Mouse (Mus musculus) forebrain, embryonic 11.5 days (tissue): Measurements from ENCODE around the gene Gm19935. TPM values are rescaled to one million over a fixed set of nuclear protein-coding genes. Genes with fewer than 3 reads are reported as not detected.

ENCODE experiments used
- ATAC-seq: fragments of 200-750 bp; cut with Nextera tagmentation; replicated peaks from 2 replicates; pipeline ENCODE4 v1.8.0; 2017; ENCODE audit warnings: moderate TSS enrichment; ENCODE audit not compliant: low FRiP score
- DNase-seq: peaks from one replicate; pipeline ENCODE4 v3.0.0-alpha.2; 2017; ENCODE audit warnings: low spot score
- H3K27ac ChIP-seq: fragments of 300-500 bp; sonication (generic); 2 replicates; pipeline ENCODE4 v1.5.1; 2014; ENCODE audit warnings: low read depth, low read length
- H3K27me3 ChIP-seq: fragments of 300-500 bp; sonication (generic); 2 replicates; pipeline ENCODE4 v1.6.1; 2014; ENCODE audit warnings: mild to moderate bottlenecking, low read length, mixed read lengths; ENCODE audit not compliant: control insufficient read depth, insufficient read depth
- H3K36me3 ChIP-seq: fragments of 300-500 bp; sonication (generic); 2 replicates; pipeline ENCODE4 v1.6.1; 2014; ENCODE audit warnings: mild to moderate bottlenecking, low read length, moderate library complexity, mixed read lengths; ENCODE audit not compliant: control insufficient read depth, insufficient read depth
- H3K4me1 ChIP-seq: fragments of 300-500 bp; sonication (generic); replicated peaks from 2 replicates; pipeline ENCODE4 v1.6.1; 2014; ENCODE audit warnings: low read length, mixed read lengths; ENCODE audit not compliant: control insufficient read depth, insufficient read depth
- H3K4me2 ChIP-seq: fragments of 300-500 bp; sonication (generic); 2 replicates; pipeline ENCODE4 v1.6.1; 2014; ENCODE audit warnings: low read depth, mild to moderate bottlenecking, low read length, moderate library complexity, mixed read lengths; ENCODE audit not compliant: severe bottlenecking
- H3K4me3 ChIP-seq: fragments of 300-500 bp; sonication (generic); 2 replicates; pipeline ENCODE4 v1.5.1; 2014; ENCODE audit warnings: low read depth, low read length
- H3K9ac ChIP-seq: fragments of 300-500 bp; sonication (generic); 2 replicates; pipeline ENCODE4 v1.6.1; 2014; ENCODE audit warnings: low read length
- H3K9me3 ChIP-seq: fragments of 300-500 bp; sonication (generic); 2 replicates; pipeline ENCODE4 v1.6.1; 2016; ENCODE audit warnings: low read length, mixed read lengths; ENCODE audit not compliant: control insufficient read depth
- WGBS: fragments of 180-500 bp; shearing (Covaris S2); extraction: QIAGEN DNeasy Blood & Tissue Kit; methylation state at CpG from one replicate; pipeline ENCODE4 v1.1.7; 2014; 5-methylcytosine and 5-hydroxymethylcytosine counted together
- polyA plus RNA-seq: library from polyadenylated mRNA; unstranded; fragments of >200 nt; fragmentation: Nextera tagmentation; extraction: Ambion mirVana; gene quantifications from 2 replicates; pipeline ENCODE4 v1.2.1, GENCODE M21; 2014

The Gm19935 gene
- polyA plus RNA-seq, 1 experiment from 2014 or later: not detected

DNA sequence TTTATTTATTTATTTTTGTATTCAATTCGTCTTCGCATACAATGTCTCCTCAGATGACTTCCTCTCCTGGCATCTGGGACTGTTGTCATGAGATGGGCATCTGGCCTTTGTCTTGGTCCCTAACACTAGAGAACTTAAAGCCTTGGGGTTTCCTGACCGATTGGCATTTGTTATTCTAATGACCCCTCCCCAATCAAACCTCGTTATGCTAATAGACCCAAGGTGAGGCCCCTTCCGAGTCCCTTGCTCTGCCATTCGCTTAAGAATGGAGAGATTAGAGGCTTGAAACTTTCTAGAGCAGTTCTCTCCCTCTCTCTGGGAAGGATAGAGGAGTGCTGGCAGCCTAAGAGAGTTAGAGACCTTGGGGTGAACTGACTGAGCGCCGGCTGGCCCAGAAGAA is 34.4 kb upstream of the Gm19935 start:
- peaks cover 12% of the 10 kb centered on the region for H3K4me1 ChIP-seq
- H3K9ac ChIP-seq: no peak overlapping the region
- H3K27me3 ChIP-seq: no peaks in the 10 kb centered on the region
- 45% methylated on average over 8 of the region's 8 CpGs for WGBS
- no peak overlapping the region for H3K27ac ChIP-seq
- H3K9me3 ChIP-seq: no peaks in the 10 kb centered on the region
- ATAC-seq (no peak), DNase-seq (no peak)
- no peaks in the 10 kb centered on the region for H3K36me3 ChIP-seq
- H3K4me3 ChIP-seq: no peak overlapping the region
- no peak overlapping the region for H3K4me2 ChIP-seq

GRCm38 (mm10) chr8:90849462-90850050 is 32.4 kb upstream of the Gm19935 start:
- 51% methylated on average over 11 of the region's 11 CpGs for WGBS
- DNase-seq (no peak), ATAC-seq (no peak)
- Histone ChIP-seq H3K4me2 (no peak overlapping the region), H3K4me3 (no peak overlapping the region), H3K27me3 (no peaks in the 10 kb centered on the region), H3K36me3 (no peaks in the 10 kb centered on the region), H3K27ac (peak overlapping the region; percentile 15; the same call in 1 of the 2 replicates), H3K4me1 (peaks cover 8% of the 10 kb centered on the region), H3K9ac (no peak overlapping the region), H3K9me3 (no peaks in the 10 kb centered on the region)

GRCm38 (mm10) chr8:90847980-90848379 is 30.8 kb upstream of the Gm19935 start:
- Histone ChIP-seq H3K9me3 (no peaks in the 10 kb centered on the region), H3K4me1 (peaks cover 5% of the 10 kb centered on the region), H3K36me3 (no peaks in the 10 kb centered on the region), H3K4me2 (no peak overlapping the region), H3K4me3 (no peak overlapping the region), H3K9ac (no peak overlapping the region), H3K27ac (no peak overlapping the region), H3K27me3 (no peaks in the 10 kb centered on the region)
- 90% methylated on average over 7 of the region's 7 CpGs for WGBS
- DNase-seq: no peak
- no peak for ATAC-seq

DNA sequence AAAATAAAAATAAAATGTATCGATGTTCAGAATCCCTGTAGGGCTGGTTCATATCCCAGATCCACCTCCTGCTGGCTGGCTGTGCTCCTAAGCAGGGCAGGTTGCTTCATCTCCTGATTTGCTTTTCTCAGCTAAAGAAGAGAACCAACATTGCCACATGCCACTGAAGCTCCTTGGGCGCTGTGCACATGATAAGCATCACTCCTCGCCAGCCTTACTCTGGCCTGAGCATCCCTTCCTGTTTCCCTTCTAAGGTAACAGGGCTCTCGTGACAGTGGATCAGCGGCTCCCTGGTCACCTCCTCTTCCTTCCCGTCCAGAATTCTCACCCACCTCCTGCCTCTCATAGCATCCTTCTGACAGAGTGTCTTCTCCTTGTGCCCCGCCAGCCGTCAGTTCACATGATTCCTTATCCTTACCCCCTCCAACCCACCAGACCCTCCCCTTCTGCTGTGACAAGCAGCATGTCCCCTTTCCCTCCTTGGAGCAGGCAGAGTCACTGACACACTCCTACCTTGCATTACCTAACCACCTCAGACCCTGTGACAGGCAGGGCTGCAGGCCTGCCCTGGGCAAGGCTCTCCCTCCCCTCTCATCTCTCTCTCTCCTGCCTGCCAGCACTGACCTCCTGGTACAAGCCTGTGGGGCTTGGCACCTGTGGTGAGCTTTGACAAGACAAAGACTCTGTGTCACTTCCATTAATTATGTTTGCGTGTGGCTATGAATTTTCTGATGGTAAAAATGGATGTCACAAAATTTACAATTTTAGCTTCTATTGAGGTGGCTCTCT is 27.2 kb upstream of the Gm19935 start:
- Histone ChIP-seq H3K27me3 (no peaks in the 10 kb centered on the region), H3K4me1 (no peaks in the 10 kb centered on the region; the same call in 1 of the 2 replicates), H3K36me3 (no peaks in the 10 kb centered on the region), H3K9ac (no peak overlapping the region), H3K4me2 (no peak overlapping the region), H3K27ac (no peak overlapping the region), H3K4me3 (no peak overlapping the region), H3K9me3 (no peaks in the 10 kb centered on the region)
- DNase-seq (no peak), ATAC-seq (no peak)
- WGBS: 87% methylated on average over 9 of the region's 9 CpGs

GRCm38 (mm10) chr8:90843127-90843526 is 25.9 kb upstream of the Gm19935 start:
- Histone ChIP-seq H3K9me3 (no peaks in the 10 kb centered on the region), H3K36me3 (no peaks in the 10 kb centered on the region), H3K27ac (no peak overlapping the region), H3K27me3 (no peaks in the 10 kb centered on the region), H3K4me2 (no peak overlapping the region), H3K9ac (no peak overlapping the region), H3K4me3 (no peak overlapping the region), H3K4me1 (no peaks in the 10 kb centered on the region)
- DNase-seq (no peak), ATAC-seq (no peak)
- 85% methylated on average over 6 of the region's 6 CpGs for WGBS

- Histone ChIP-seq H3K27ac (no peak overlapping the region), H3K4me1 (no peaks in the 10 kb centered on the region), H3K4me2 (no peak overlapping the region), H3K36me3 (no peaks in the 10 kb centered on the region), H3K4me3 (no peak overlapping the region), H3K9ac (no peak overlapping the region), H3K9me3 (no peaks in the 10 kb centered on the region), H3K27me3 (no peaks in the 10 kb centered on the region)
- DNase-seq: no peak
- WGBS: 61% methylated on average over 13 of the region's 13 CpGs
- no peak for ATAC-seq
Measured at GRCm38 (mm10) chr8:90841321-90841720, 24.1 kb upstream of the Gm19935 start.

GRCm38 (mm10) chr8:90839725-90840714 is 22.8 kb upstream of the Gm19935 start:
- no peak overlapping the region for H3K27ac ChIP-seq
- no peak overlapping the region for H3K4me3 ChIP-seq
- ATAC-seq: no peak
- H3K27me3 ChIP-seq: no peaks in the 10 kb centered on the region
- DNase-seq: no peak
- no peak overlapping the region for H3K4me2 ChIP-seq
- 81% methylated on average over 11 of the region's 11 CpGs for WGBS
- no peaks in the 10 kb centered on the region for H3K9me3 ChIP-seq
- no peaks in the 10 kb centered on the region for H3K36me3 ChIP-seq
- no peak overlapping the region for H3K9ac ChIP-seq
- no peaks in the 10 kb centered on the region for H3K4me1 ChIP-seq

DNA sequence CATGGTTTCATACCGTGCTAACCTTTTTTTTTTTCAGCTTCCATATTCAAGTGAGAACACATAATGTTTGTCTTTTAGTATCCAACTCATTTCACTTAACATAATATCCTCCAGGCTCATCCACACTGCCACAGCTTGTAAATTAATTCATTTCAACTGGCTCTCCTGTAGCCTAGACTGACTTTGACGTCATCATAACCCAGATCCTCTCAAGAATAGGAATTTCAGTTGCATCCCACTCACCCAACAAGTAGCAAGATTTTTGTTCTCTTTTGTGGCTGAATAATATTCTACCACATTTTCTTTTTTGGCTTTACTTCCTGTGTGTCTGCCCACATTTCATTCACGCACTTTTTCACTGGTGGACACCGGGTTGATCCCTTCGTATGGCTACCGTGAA is 20.2 kb upstream of the Gm19935 start:
- ATAC-seq (no peak), DNase-seq (no peak)
- Histone ChIP-seq H3K36me3 (no peaks in the 10 kb centered on the region), H3K9me3 (no peaks in the 10 kb centered on the region), H3K4me2 (no peak overlapping the region), H3K4me3 (no peak overlapping the region), H3K27me3 (no peaks in the 10 kb centered on the region), H3K27ac (no peak overlapping the region), H3K9ac (no peak overlapping the region), H3K4me1 (no peaks in the 10 kb centered on the region)
- 95% methylated on average over 6 of the region's 6 CpGs for WGBS
